Mouse (Mus musculus) gastrocnemius, postnatal 14 days (tissue): ENCODE measurements around the gene Rcc1. TPM values are rescaled to one million over a fixed set of nuclear protein-coding genes. Genes with fewer than 3 reads are reported as not detected.

Experiments used
- DNase-seq: peaks from one replicate; pipeline ENCODE4 v3.0.0; 2021; ENCODE audit warnings: mixed read lengths
- intact Hi-C: fragments of 180-260 bp; cut with DNase I; formaldehyde crosslinking; loops from one replicate; pipeline ENCODE4 v1.15.1; 2025; ENCODE audit warnings: low total_unique reads
- total RNA-seq, 2 experiments: library from RNA; stranded (reverse); gene quantifications; 2 replicates each; pipeline ENCODE4 v1.2.3; 2021

Rcc1 gene
- total RNA-seq, 2 experiments from 2014 or later: 7.5 to 9.1 TPM

DNA sequence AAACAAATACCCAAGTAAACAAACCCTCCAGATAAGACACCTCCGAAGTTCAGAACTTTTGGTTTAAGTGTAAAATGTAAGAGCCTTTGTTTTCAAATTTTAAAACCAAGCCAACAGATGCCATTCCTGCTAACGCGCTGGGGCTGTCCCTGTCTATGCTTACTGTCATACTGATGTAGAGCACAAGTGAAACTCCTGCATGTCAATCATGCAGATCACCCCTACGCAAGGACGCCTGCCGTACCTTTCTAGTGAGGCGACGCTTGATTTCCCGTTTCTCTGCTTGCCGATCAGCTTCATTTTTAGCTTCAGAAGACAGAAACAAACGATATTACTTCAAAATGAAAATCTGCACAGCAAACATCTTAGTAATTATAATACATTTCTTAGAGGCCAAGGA, 10.1 kb upstream of the Rcc1 start:
- intact Hi-C loops: no loop called here
- DNase-seq: no peak

DNA sequence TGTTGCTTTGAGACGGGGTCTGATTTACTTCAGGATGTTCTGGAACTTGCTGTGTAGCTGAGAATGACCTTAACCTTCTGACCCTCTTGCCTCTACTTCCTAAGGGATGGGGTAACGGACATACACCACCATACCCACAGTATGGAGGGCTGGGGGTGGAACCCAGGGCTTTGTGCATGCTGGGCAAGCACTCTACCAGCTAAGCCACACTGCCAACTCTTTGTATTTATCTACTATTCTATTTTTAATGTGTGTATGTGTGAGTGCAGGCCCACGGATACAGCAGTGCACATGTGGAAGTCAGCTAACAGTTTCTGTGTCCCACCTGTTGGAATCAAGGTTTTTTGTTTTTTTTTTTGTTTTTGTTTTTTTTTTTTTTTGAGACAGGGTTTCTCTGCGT, 6.1 kb upstream of the Rcc1 start:
- no peak for DNase-seq
- intact Hi-C loops: no loop called here

- intact Hi-C loops: no loop called here
- DNase-seq: peak; percentile 44
Measured at GRCm38 (mm10) chr4:132356170-132356569, 2.8 kb upstream of the Rcc1 start.

DNA sequence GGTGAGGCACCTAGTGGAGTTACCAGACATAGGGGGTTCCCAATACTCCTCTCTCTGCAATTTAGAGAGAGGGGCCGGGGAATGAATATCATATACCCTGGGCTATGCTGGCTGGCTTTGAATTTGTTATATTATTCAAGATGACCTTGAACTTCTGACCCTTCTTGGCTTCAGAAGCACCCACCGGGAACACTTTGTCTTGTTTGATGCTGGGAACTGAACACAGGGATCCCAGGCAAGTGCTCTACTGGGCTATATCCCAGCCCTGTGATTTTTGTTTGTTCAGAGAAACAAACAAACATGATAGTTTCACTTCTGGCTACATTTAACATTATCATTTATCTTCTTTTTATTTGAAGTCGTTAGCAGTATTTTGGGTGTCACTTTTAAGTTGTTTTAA, 2.0 kb upstream of the Rcc1 start:
- DNase-seq: no peak
- intact Hi-C loops: no loop called here

DNA sequence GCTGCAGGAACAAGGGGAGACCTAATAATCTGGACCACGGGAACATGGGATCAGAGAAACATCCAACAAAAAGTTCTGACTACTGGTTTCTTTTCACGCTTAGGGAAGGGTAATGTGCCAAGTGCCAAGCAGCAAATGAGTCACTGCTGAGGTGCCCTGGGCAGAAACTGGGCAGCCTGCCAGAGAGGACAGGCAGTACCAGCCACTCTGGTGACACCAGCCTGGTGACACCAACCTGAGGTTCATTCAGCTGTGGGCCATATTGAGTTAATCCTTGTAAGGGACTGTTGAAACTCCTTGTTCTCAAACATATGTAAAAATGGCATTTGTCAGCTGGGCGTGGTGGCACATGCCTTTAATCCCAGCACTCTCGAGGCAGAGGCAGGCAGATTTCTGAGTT, 1.2 kb upstream of the Rcc1 start:
- no peak for DNase-seq
- intact Hi-C loops: no loop called here

DNA sequence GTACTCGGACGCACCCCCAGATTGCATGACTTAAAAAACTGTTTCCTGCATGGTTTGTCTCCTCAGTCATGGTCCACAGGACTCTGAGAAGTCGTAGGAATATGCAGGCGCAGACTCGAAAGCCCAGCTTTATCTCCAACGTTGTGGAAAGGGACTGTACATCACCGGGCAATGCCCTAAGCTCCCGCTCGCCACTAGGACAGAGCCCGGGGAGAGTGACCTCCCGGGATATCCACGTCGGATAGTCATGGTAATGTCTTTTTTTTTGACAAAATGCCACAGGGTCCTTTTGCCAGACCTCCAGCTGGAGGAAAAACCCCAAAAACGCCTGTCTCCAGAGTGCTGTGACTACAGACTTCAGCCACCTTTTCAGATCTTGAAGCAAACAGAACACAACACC, 666 bp downstream of the Rcc1 start:
- no peak for DNase-seq
- intact Hi-C loops: no loop called here

DNA sequence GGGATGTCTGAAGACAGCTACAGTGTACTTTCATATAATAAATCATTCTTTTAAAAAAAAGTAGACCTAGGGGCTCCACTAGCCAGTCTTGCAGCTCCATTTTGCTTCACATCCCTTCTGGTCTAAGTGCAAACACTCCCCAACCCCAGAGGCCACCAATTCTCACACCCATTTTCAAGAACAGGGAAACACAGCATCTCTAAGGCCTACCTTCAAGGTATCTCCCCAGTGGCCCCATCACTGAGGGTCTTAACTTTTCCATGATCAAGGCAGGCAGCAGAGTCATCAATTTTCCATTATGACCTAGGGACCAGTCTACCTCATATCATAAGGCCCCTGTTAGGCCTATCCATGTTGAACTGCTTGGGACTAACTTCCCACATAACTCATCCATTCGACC, 2.0 kb downstream of the Rcc1 start:
- no peak for DNase-seq
- intact Hi-C loops: no loop called here

GRCm38 (mm10) chr4:132350854-132351253, 2.6 kb downstream of the Rcc1 start:
- intact Hi-C loops: no loop called here
- no peak for DNase-seq

DNA sequence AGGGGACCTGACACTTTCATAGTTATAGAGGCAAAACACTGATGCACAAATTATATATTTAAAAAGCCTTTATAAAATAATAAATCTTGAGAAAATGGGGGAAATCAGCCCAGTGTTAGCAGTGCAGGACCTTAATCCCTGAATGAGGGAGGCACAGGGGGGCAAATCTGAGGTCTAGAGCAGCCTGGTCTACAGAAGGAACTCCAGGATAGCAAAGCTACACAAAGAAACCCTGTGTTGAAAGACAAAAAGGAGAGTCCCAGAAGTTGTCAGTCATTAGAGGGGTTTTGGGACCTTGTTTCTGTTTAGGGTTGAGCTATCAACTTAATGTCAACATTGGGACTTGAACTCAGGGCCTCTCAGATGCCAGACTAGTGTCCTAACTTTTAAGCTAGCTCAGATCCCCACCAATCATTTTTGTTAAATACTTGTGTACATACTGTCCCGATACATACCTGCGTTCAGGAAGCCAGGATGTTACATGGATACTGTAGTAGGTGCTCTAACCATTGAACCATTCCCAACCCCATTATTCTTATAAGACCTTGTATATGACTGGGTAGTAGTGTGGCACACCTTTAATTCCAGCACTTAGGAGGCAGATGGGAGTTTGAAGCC, 3.2 kb downstream of the Rcc1 start:
- intact Hi-C loops: no loop called here

DNA sequence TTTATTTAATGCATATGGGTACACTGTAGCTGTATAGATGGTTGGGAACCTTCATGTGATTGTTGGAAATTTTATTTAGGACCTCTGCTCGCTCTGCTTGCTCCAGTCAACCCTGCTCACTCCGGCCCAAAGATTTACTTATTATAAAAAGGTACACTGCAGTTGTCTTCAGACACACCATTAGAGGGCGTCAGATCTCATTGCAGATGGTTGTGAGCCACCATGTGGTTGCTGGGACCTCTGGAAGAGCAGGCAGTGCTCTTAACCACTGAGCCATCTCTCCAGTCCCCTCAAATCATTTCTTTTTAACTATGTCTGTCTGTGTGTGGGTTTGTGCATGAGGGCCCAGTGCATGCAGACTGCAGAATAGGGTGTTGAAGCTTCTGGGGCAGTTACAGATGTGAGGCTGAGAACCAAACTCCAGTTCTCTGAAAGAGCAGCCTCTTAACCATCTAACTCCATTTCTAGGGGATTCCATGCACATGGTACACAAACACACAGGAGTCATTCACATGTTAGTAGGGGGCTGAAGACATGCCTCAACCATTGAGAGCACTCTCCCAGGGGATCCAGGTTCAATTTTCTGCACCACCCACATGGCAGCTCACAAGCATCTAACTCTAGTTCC, 3.8 kb downstream of the Rcc1 start:
- intact Hi-C loops: loop anchor here (5.0 to 10.0 kb wide), 2 partner anchors 57 to 255 kb away; no protein-coding TSS in a partner anchor
- no peak for DNase-seq

More for the DNA sequence above, 3.2 kb downstream of the Rcc1 start:
- no peak for DNase-seq

GRCm38 (mm10) chr4:132346661-132347060, 6.7 kb downstream of the Rcc1 start:
- intact Hi-C loops: loop anchor here (5.0 to 10.0 kb wide), 2 partner anchors 54 to 252 kb away; no protein-coding TSS in a partner anchor
- DNase-seq: no peak

GRCm38 (mm10) chr4:132346261-132346660, 7.1 kb downstream of the Rcc1 start:
- no peak for DNase-seq
- intact Hi-C loops: loop anchor here (5.0 to 10.0 kb wide), 2 partner anchors 54 to 251 kb away; no protein-coding TSS in a partner anchor

GRCm38 (mm10) chr4:132345843-132346212, 7.6 kb downstream of the Rcc1 start:
- no peak for DNase-seq
- intact Hi-C loops: loop anchor here (5.0 to 10.0 kb wide), 2 partner anchors 54 to 251 kb away; no protein-coding TSS in a partner anchor

GRCm38 (mm10) chr4:132345135-132345842, 8.1 kb downstream of the Rcc1 start:
- intact Hi-C loops: loop anchor here (5.0 to 10.0 kb wide), 2 partner anchors 53 to 250 kb away; no protein-coding TSS in a partner anchor

DNA sequence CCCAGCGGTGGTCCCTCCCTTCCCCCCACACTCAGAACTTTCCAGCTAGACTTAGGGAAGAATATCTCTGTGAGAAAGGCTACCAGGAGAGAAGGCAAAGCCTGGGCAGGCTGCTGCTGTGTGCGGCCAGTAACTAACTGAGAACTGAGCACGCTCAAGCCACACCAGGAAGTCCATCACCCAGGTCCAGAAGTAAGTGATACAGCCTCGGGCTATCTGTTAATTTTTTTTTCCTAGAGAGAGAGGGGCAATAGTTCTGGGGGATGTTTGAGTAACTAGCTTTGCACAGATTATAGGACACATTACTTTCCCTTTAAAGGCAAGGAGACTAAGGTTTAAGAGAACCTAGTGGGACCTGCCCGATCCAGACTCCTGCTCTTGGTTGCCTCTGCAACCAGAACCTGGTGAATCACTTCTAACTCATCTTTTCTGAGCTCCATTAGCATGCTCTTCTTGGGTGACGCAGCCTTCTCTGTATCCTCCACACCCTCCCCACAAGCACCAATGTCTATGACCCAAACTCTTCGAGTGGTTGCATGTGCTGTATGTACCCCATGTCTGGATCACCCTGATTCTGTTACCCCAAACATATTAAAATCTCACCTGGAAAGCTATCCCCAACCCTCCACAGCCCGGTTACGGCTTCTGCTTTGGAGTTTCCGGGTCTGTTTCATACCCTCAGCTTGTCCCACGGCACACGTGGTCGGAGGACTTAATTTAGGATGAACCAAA, 8.8 kb downstream of the Rcc1 start:
- no peak for DNase-seq
- intact Hi-C loops: loop anchor here (5.0 to 10.0 kb wide), 2 partner anchors 52 to 250 kb away; no protein-coding TSS in a partner anchor

More at GRCm38 (mm10) chr4:132345135-132345842, 8.1 kb downstream of the Rcc1 start:
- peak; percentile 94 for DNase-seq

DNA sequence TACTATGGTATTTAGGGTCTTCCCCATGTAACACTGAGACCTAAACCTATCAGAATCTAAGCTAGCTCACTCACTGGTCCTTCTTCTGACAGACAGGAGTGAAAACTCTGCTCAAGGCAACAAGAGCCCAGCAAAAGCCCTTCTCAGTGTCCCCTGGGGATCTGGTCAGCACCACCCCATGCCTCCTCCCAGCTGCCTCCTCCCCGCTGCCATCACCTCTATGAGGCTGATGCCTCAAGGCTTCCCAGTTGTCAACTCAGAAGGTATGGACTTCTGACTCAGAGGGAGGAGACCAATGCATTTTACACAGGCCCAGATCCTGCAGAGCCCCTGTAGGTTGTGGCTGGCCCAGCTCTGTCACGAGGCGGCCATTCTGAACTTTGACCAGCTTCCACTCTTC, 12.0 kb downstream of the Rcc1 start:
- intact Hi-C loops: loop anchor here (10.0 kb wide), 1 partner anchor 247 kb away; no protein-coding TSS in a partner anchor
- DNase-seq: no peak

DNA sequence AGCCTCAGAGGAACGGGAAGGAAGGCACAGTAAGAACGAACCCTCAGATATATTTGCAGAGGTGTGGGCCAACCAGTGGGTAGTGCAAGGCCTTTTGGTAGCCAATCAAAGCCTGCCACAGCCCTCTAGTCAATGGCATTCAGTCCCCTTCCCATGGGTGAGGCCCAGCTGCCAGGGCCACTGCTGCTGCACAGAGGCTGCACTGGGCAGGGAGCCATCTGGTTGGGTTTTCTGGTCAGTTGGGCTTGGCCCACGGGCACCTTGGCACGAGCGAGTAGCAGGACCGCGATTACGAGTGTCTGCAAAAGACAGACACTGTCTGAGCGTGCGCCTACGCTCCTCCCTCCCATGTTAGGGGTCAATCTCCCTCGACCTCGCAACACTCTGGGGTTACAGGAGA, 14.5 kb downstream of the Rcc1 start:
- intact Hi-C loops: no loop called here
- DNase-seq: peak; percentile 84

DNA sequence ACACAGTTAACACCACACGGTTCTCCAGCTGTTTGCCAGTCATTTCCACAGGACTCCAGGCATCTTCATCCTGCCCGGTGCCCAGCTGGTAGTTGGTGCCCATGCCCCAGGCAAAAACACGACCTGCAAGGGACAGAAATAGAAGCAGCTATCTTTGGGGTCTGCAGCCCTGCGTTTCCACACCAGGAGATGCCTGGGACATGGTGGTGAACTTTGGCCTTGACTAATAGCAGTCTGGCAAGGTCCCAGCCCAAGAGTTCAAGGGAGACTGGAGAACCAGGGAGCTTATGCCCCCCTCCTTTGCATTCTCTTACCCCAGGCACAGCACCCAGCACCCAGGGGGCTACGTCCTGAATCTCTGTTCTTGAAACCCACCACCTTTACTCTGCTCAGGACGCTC, 20.5 kb downstream of the Rcc1 start:
- intact Hi-C loops: no loop called here
- DNase-seq: no peak

DNA sequence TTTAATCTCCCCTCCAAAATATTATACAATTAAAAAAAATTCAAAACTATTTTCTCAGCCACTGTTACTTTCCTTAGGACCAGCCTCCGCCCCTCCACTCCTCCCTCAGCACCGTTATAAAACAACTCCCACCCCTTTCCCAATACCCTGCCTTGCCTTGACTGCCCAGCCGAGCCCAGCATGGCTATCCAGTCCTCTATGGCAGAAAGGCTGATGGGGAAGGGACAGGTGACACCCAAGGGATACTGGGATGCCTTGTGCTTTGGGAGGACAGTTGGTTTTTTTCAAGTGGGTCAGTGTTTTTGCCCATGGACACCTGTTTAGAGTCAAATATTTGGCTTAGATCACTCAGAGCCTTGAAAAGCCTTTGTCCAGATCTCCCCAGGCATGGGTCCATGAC, 21.4 kb downstream of the Rcc1 start:
- no peak for DNase-seq
- intact Hi-C loops: no loop called here

DNA sequence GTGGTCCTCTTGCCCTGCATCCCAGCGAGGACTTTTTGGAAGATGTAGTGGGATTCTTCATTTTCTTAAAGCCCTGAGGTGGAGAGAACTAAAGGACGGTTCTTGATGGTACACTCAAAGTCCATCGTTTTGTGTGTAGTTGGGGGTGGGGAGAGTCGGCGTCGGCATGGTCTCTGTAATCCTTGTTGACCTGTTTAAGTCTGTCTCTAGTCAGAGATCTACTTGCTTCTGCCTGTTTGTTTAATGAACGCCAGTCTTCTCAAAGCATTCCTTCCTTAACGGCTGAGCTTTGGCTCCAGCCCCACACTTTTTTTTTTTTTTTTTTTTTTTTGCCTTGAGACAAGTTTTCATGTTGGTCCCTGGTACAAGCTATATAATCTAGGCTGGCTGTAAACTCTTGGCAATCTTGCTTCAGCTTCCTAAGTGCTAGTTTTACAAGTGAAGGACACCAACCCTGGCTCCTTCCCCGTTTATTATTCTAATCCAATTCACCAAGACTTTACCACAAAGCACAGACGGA, 23.5 kb downstream of the Rcc1 start:
- no peak for DNase-seq
- intact Hi-C loops: no loop called here
